In the genomic region with DNA sequence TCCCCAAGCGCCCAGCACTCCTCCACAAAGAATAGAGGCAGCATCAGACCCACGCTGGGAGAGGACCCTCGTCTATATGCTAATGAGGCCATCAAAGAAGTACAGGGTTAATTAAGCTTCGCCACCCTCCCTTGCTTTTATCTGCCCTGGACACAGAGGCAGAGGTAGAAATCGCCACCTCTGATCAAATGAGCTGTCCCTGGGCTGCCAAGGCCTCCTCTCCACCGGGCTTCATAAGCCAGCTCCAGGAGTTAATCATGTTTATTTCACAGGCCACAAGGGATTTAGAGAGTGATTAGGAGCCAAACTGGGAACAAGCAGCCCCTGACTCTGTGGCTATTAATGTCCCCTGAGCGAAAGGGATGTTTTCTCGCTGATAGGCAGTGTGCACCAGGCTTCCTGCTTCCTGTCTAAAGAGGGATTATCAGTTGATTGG, we compare ENCODE assay signal across 11 mouse cellular contexts.
DNase-seq lines count a peak whose midpoint lies in the region; ATAC-seq and TF ChIP-seq lines count a peak whose summit lies in the region.
"Had no signal": no experiment of that assay in that cellular context is flagged by ENCODE, and none has a peak within 500 bp of the region (broad histone marks: within the 10 kb centered on the region; RNA-seq: fewer than 3 reads in every experiment).

No protein-coding gene starts in this region.

- no peaks in the 10 kb centered on the region for H3K36me3 ChIP-seq in heart, embryonic 16.5 days (ENCODE audit: control insufficient read depth, insufficient read depth)
- H3K36me3 ChIP-seq in hindbrain, embryonic 13.5 days = no peaks in the 10 kb centered on the region
- no peaks in the 10 kb centered on the region for H3K36me3 ChIP-seq in midbrain, postnatal 0 days (ENCODE audit: insufficient read depth, low read length)
- H3K36me3 ChIP-seq: embryonic facial prominence, embryonic 12.5 days; limb, embryonic 13.5 days had no signal

- H3K4me2 ChIP-seq in heart, embryonic 16.5 days (ENCODE audit: low read depth, low read length) = peak overlapping the region; percentile 4; the same call in 1 of the 2 replicates
- H3K4me2 ChIP-seq in hindbrain, embryonic 13.5 days = no peak overlapping the region
- H3K4me2 ChIP-seq in midbrain, postnatal 0 days (ENCODE audit: low read depth, low read length, poor library complexity, severe bottlenecking) = no peak overlapping the region
- H3K4me2 ChIP-seq: embryonic facial prominence, embryonic 12.5 days; limb, embryonic 13.5 days had no signal

- peak; percentile 40; the same call in 1 of the 2 replicates for ATAC-seq in heart, embryonic 16.5 days (replicated peaks; ENCODE audit: extremely low read depth, insufficient read depth, low FRiP score)
- ATAC-seq in hindbrain, embryonic 13.5 days (ENCODE audit: low FRiP score) = peak; percentile 52; the same call in 1 of the 2 replicates
- no peak for ATAC-seq in midbrain, postnatal 0 days (ENCODE audit: low FRiP score)
- ATAC-seq: lung, postnatal 0 days had no signal

- 19% methylated on average over 8 of the region's 8 CpGs for WGBS in heart, embryonic 16.5 days
- 10% methylated on average over 8 of the region's 8 CpGs for WGBS in hindbrain, embryonic 13.5 days
- 19% methylated on average over 8 of the region's 8 CpGs for WGBS in midbrain, postnatal 0 days

- no peak for TF ChIP-seq POLR2A in brain, embryonic 14.5 days (IDR thresholded peaks at IDR 0.05; ENCODE audit: borderline replicate concordance, extremely low read depth, insufficient read depth, insufficient read length, poor library complexity, severe bottlenecking)

- no peak overlapping the region for H3K4me3 ChIP-seq in heart, embryonic 16.5 days (ENCODE audit: low read length)
- H3K4me3 ChIP-seq in hindbrain, embryonic 13.5 days = no peak overlapping the region
- H3K4me3 ChIP-seq in midbrain, postnatal 0 days (ENCODE audit: low read depth, low read length) = no peak overlapping the region
- H3K4me3 ChIP-seq: embryonic facial prominence, embryonic 12.5 days; limb, embryonic 13.5 days had no signal

- intact Hi-C loops in left cerebral cortex, postnatal 4 days (cut with DNase I) = no loop called here

- peaks cover 30% of the 10 kb centered on the region for H3K4me1 ChIP-seq in heart, embryonic 16.5 days (ENCODE audit: control insufficient read depth, insufficient read depth, low read length)
- peaks cover 38% of the 10 kb centered on the region for H3K4me1 ChIP-seq in hindbrain, embryonic 13.5 days (replicated peaks)
- H3K4me1 ChIP-seq in midbrain, postnatal 0 days (ENCODE audit: insufficient read depth, low read length) = 0 out of 2 replicates have a peak, but pooled peaks cover 5% of the 10 kb centered on the region
- H3K4me1 ChIP-seq: embryonic facial prominence, embryonic 12.5 days had no signal

- peak overlapping the region; percentile 78 for H3K27ac ChIP-seq in heart, embryonic 16.5 days (ENCODE audit: low read length)
- peak overlapping the region; percentile 71 for H3K27ac ChIP-seq in hindbrain, embryonic 13.5 days
- no peak overlapping the region for H3K27ac ChIP-seq in midbrain, postnatal 0 days (ENCODE audit: low read depth, low read length)
- H3K27ac ChIP-seq: embryonic facial prominence, embryonic 12.5 days; limb, embryonic 13.5 days had no signal

- H3K9me3 ChIP-seq in heart, embryonic 16.5 days (replicated peaks; ENCODE audit: control insufficient read depth, low read length) = no peaks in the 10 kb centered on the region
- no peaks in the 10 kb centered on the region for H3K9me3 ChIP-seq in hindbrain, embryonic 13.5 days
- no peaks in the 10 kb centered on the region for H3K9me3 ChIP-seq in midbrain, postnatal 0 days (ENCODE audit: low read length)
- H3K9me3 ChIP-seq: embryonic facial prominence, embryonic 12.5 days; limb, embryonic 13.5 days had no signal

- H3K9ac ChIP-seq in heart, embryonic 16.5 days (ENCODE audit: low read length) = peak overlapping the region; percentile 54
- 0 out of 2 replicates have a peak overlapping the region, but pooled peaks have one; percentile 29 for H3K9ac ChIP-seq in hindbrain, embryonic 13.5 days
- no peak overlapping the region for H3K9ac ChIP-seq in midbrain, postnatal 0 days (replicated peaks; ENCODE audit: low read length, poor library complexity, severe bottlenecking)
- H3K9ac ChIP-seq: embryonic facial prominence, embryonic 12.5 days; limb, embryonic 13.5 days had no signal

- no peak for TF ChIP-seq CTCF in brain, embryonic 14.5 days (IDR thresholded peaks at IDR 0.05; ENCODE audit: borderline replicate concordance, extremely low read depth, insufficient read depth, insufficient read length)
- no peak for TF ChIP-seq CTCF in midbrain, postnatal 0 days (IDR thresholded peaks at IDR 0.05)

- no peaks in the 10 kb centered on the region for H3K27me3 ChIP-seq in heart, embryonic 16.5 days (ENCODE audit: control insufficient read depth, insufficient read depth, low read length)
- H3K27me3 ChIP-seq in hindbrain, embryonic 13.5 days = no peaks in the 10 kb centered on the region
- H3K27me3 ChIP-seq in midbrain, postnatal 0 days (ENCODE audit: insufficient read depth, low read length) = no peaks in the 10 kb centered on the region
- H3K27me3 ChIP-seq: embryonic facial prominence, embryonic 12.5 days; limb, embryonic 13.5 days had no signal

- no peak for DNase-seq in heart, adult 11 months
- peak; percentile 85 for DNase-seq in brain, embryonic 14.5 days (ENCODE audit: low read depth)
- DNase-seq in midbrain, postnatal 0 days (ENCODE audit: low spot score) = peak; percentile 4
- DNase-seq in adrenal gland, adult 8-10 months = no peak
- no peak for DNase-seq in adrenal gland, adult 2 months
- no peak for DNase-seq in left cerebral cortex, postnatal 4 days

Comparison
In these comparisons a context has a peak if more than half of its experiments do, and no peak if none do; other contexts are left out.
1. DNase-seq: peak in brain, embryonic 14.5 days (single experiment) and midbrain, postnatal 0 days (single experiment); none in heart, adult 11 months (single experiment), adrenal gland, adult 8-10 months (single experiment), adrenal gland, adult 2 months (single experiment) and left cerebral cortex, postnatal 4 days (single experiment).